Mouse (Mus musculus): Measurements from ENCODE around the gene Elf1.
A peak's percentile ranks its signal among the peaks of the same experiment; 100 is the strongest.

Elf1 gene

GRCm38 (mm10) chr14:79573482-79574191 lies 92.6 kb downstream of the Elf1 start:
- DNase-seq (ENCODE audit: low spot score): no peak

GRCm38 (mm10) chr14:79574361-79574760 lies 93.4 kb downstream of the Elf1 start:
- no peak for DNase-seq (ENCODE audit: low spot score)

GRCm38 (mm10) chr14:79583526-79584245 lies 102.7 kb downstream of the Elf1 start:
- no peak for DNase-seq (ENCODE audit: low spot score)

- DNase-seq (ENCODE audit: low spot score): no peak
These were observed 105.6 kb downstream of the Elf1 start for GRCm38 (mm10) chr14:79586499-79587138.

GRCm38 (mm10) chr14:79587139-79587851 lies 106.3 kb downstream of the Elf1 start, which contains the start of gene Sugt1:
Gene Sugt1, plus strand, starts transcription at chr14:79587691.
- peak; percentile 97 for DNase-seq (ENCODE audit: low spot score)

GRCm38 (mm10) chr14:79587852-79588229 lies 106.8 kb downstream of the Elf1 start:
- no peak for DNase-seq (ENCODE audit: low spot score)

- no peak for DNase-seq (ENCODE audit: low spot score)
These were observed 107.5 kb downstream of the Elf1 start for GRCm38 (mm10) chr14:79588534-79588951.

GRCm38 (mm10) chr14:79589401-79589800 lies 108.4 kb downstream of the Elf1 start:
- DNase-seq (ENCODE audit: low spot score): no peak

- DNase-seq (ENCODE audit: low spot score): no peak
These were observed 109.9 kb downstream of the Elf1 start for GRCm38 (mm10) chr14:79590916-79591315.

GRCm38 (mm10) chr14:79591611-79592010 lies 110.6 kb downstream of the Elf1 start:
- DNase-seq (ENCODE audit: low spot score): no peak

GRCm38 (mm10) chr14:79594069-79594468 lies 113.1 kb downstream of the Elf1 start:
- DNase-seq (ENCODE audit: low spot score): no peak

- no peak for DNase-seq (ENCODE audit: low spot score)
These were observed 115.6 kb downstream of the Elf1 start for GRCm38 (mm10) chr14:79596602-79597001.

GRCm38 (mm10) chr14:79605881-79606280 lies 124.9 kb downstream of the Elf1 start:
- no peak for DNase-seq (ENCODE audit: low spot score)

- DNase-seq (ENCODE audit: low spot score): no peak
These were observed 125.4 kb downstream of the Elf1 start for GRCm38 (mm10) chr14:79606392-79606791.

- no peak for DNase-seq (ENCODE audit: low spot score)
These were observed 125.9 kb downstream of the Elf1 start for GRCm38 (mm10) chr14:79606867-79607266.

GRCm38 (mm10) chr14:79607352-79607751 lies 126.4 kb downstream of the Elf1 start:
- DNase-seq (ENCODE audit: low spot score): no peak

- no peak for DNase-seq (ENCODE audit: low spot score)
These were observed 127.3 kb downstream of the Elf1 start for GRCm38 (mm10) chr14:79608286-79608685.

- DNase-seq (ENCODE audit: low spot score): peak; percentile 14
These were observed 136.3 kb downstream of the Elf1 start for GRCm38 (mm10) chr14:79617121-79617828.

GRCm38 (mm10) chr14:79619802-79620201 lies 138.8 kb downstream of the Elf1 start:
- DNase-seq (ENCODE audit: low spot score): no peak

- DNase-seq (ENCODE audit: low spot score): no peak
These were observed 140.1 kb downstream of the Elf1 start for GRCm38 (mm10) chr14:79621143-79621542.
